Mouse (Mus musculus) urinary bladder, postnatal 14 days (tissue): Measurements from ENCODE around the gene Pnrc2.
A peak's percentile ranks its signal among the peaks of the same experiment; 100 is the strongest.

ENCODE experiments used
- DNase-seq: peaks from one replicate; pipeline ENCODE4 v3.0.0; 2021; ENCODE audit warnings: low spot score

The Pnrc2 gene

DNA sequence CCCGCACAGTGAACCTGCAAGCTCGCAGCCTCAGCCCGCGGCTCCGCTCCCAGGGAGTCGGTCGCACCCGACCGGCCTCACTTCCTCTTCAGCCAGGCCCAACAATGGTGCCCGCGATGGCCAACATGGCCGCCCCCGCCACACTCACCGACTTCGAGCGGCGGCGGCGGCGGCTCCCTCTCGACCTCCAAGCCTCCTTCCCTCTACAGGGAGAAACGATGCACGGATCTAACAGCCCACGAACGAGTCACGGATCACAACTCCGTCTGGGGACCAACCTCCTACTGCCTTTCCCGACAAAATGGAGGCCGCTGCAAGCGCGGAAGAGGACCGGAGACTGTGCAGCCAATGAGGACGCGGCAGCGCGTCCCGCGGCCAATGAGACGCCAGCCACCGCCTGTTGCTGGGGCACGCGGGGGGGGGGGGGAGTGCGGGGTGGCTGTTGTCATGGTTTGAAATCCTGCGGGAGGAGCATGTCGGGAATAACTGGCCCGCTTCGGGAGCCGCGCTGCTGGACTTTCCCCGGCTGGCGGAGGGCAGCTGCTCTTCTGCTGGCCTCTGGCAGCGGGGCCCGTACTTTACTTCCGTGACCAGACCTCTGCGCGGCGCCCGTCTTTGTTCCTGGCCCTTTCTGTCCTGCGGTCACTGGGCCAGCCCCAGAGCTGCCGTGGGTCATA lies at the start of gene Pnrc2:
Gene Pnrc2 (minus strand): TSS at position 325 of the 677 bp plus-strand sequence.
- peak; percentile 89 for DNase-seq

- DNase-seq: no peak
Measured at GRCm38 (mm10) chr4:135922190-135922589, 48.5 kb upstream of the Pnrc2 start.

DNA sequence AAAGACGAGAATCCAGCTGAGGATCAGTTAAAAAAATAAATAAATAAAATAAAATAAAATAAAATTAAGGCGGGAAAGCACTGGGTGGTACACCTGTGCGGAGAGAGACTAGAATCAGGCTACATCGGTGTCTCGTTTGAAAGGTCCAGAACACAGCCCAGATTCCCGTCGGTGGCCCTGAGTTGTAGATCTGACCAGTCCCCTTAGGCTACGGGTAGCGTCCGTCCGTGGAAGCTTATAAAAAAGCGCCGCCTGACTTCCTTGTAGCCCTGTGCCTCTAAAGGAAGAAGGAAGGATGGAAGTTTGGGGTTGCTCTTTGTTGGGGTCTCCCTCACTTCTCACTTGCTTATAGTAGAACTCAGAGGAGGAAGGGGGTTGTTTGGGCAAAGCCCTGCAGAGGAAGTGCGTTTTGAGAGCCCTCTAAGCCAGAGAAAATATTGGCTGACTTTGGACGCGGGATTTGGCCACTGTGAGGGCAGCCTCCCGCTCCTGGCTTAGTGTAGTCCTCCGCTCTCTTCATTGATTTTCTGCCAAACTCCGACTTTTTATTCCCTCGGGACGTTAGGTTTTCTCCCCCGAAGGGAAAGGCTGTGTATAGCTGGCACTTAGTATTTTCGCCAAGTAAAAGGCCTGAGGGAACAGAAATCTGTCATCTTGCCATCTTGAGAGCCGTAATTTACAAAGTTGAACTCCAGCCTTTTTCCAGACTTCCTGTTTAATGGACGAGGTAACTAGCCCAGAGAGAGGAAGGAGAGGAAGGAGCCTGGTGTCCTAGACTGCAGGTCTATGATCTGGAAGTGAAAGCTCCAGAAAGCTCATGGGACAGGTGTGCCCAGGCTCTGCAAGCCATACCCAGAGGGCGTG lies 47.8 kb upstream of the Pnrc2 start:
- no peak for DNase-seq

GRCm38 (mm10) chr4:135920304-135921241 lies 46.9 kb upstream of the Pnrc2 start, which contains the start of gene Fuca1:
Gene Fuca1, plus strand, starts transcription at chr4:135920735.
- DNase-seq: peak; percentile 96

DNA sequence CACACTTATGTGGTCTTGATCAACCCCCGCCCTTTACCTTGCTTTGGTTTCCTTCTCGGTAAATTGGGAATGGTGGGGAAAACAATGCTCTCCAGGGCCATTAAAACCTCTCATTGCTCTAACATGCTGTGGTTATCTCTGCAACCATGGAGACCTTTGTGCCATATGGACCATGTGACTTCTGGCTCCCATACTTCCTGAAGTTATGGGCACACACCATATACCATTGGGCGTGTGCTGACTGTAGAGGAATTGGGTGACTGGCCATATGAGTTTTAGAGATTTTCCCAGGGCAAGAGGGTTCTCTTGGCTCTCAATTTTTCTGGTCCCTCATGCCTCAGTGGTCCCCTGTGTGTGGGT lies 45.6 kb upstream of the Pnrc2 start:
- DNase-seq: no peak

DNA sequence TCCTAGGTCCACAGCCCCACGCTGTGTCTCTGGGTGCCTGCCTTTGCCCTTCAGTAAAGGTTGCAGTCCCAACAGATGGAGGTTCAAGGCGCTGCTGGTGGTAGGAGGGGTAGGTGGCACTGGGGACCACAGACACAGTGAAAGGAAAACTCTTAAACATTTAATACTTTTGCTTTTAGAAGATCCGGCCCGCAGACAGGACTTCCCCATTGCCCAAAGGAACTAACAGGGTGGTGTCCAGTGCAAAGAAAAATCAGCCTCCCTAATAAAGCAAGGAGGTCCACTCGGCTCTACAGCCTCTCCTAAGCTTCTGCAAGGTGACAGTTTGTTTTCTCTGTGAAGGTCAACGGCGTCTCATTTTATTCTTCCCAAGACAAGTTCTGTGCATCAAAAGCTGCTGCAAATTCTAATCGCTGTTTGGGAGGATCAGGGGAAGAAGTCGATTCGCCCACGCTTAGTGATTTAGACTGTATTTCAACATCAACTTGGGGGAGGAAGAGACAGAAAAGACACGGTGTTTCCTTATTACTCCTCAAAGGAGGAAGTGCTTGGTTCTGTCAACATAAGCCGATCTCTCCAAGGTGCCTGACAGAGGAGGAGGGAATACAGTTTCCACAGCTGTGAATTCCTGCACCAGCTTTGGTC lies 45.1 kb upstream of the Pnrc2 start:
- no peak for DNase-seq

DNA sequence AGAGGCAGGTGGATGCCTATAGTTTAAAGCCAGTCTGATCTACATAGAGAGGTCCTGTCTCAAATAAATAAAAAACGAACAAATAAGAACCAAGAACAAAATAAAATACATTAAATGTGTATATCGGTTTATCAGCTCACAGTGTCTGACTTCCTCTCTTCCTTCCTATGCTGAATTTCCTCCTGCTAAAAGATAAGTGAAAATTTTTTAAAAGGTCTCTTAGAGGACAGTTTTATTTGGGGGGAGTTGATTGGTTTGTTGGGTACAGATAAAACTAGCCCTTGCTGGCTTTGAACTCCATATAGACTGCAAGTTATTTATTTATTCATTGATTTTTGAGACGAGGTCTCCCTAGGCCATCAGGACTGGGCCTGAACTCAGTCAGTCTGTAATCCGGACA lies 39.8 kb upstream of the Pnrc2 start:
- DNase-seq: no peak

DNA sequence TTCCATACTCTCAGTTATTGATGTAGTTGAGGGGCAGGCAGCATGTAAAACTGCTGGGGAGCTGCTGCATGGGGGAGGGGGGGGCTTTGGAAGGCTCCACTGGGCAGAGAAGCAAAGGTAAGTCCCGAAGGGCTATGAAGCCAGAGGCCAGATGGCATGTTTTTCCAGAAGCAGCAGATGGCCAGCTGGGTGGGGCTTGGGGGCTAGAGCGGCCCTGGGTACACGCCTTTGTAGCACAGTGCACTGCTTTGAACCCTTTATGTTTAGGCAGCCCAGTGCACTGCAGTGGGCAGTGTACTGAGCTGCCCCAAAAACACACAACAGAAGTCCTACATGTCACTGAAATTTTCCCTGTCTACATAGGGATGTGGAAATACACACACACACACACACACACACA lies 39.2 kb upstream of the Pnrc2 start:
- no peak for DNase-seq

DNA sequence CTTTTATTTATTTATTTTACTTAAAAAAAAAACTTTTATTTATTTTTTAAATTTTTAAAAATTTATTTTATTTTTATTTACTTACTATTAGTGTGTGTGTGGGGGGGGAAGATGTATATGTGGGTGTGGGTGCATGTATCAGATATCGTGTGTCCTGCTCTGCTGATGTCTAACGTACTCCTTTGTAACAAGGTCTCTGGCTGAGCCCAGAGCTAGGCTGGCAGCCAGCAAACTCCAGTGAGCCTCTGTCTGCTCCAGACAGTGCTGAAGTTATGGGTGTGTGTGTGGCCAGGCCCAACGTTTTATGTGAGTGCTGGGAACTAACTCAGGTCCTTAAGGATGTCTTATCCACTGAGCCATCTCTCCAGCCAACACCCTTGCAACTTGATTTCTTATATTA lies 38.5 kb upstream of the Pnrc2 start:
- DNase-seq: no peak

GRCm38 (mm10) chr4:135911531-135911930 lies 37.9 kb upstream of the Pnrc2 start:
- no peak for DNase-seq

GRCm38 (mm10) chr4:135909326-135910066 lies 35.8 kb upstream of the Pnrc2 start:
- no peak for DNase-seq

GRCm38 (mm10) chr4:135906633-135907032 lies 33.0 kb upstream of the Pnrc2 start:
- DNase-seq: no peak

DNA sequence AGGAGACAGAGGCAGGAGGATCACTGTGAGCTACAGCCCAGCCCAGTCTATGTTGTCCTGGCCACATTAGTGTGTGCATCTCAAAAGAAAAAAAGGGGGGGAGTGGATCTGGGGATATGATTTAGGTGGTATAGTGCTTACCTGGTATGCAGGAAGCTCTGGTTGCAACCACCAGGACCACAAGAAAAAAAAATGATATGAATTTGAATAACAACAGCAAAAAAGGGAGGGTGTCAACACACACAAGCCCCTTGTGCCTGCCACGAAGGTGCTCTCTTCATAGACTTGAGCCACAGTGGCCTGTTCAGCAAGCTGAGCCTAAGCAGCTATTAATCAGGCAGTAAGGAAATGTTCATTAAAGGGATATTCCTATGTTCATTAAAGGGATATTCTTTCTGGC lies 31.2 kb upstream of the Pnrc2 start:
- no peak for DNase-seq

DNA sequence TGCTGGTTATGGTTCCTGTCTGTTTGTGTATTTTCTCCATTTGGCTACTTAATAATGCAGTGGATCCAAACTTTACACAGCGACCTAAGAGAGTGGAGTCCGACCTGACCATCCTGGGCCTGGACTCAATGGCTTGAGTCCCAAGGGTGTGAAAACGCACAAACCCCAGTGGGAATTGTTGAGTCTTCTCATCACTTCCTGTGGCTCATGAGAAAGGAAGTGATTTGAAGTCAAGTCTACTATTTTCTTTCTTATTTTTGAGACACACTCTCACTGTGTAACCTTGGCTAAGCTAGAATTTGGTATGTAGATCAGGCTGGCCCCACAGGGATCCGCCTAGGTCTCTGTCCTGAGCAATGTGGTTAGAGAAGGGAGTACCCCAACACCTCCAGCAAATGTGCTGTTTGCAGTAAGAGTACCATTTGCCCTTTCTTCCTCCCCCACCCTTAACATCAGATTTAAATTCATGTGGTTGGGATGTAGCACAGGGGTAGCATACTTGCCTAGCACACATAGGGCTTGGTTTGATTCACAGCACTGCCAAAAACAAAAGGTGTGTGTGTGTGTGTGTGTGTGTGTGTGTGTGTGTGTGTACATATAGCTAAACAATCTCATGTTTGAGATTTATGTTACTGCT lies 29.1 kb upstream of the Pnrc2 start:
- DNase-seq: no peak

GRCm38 (mm10) chr4:135900008-135900407 lies 26.4 kb upstream of the Pnrc2 start:
- no peak for DNase-seq

- DNase-seq: no peak
Measured at GRCm38 (mm10) chr4:135899050-135899448, 25.4 kb upstream of the Pnrc2 start.

GRCm38 (mm10) chr4:135898380-135899049 lies 24.9 kb upstream of the Pnrc2 start:
- no peak for DNase-seq

GRCm38 (mm10) chr4:135896157-135896556 lies 22.5 kb upstream of the Pnrc2 start:
- DNase-seq: no peak

DNA sequence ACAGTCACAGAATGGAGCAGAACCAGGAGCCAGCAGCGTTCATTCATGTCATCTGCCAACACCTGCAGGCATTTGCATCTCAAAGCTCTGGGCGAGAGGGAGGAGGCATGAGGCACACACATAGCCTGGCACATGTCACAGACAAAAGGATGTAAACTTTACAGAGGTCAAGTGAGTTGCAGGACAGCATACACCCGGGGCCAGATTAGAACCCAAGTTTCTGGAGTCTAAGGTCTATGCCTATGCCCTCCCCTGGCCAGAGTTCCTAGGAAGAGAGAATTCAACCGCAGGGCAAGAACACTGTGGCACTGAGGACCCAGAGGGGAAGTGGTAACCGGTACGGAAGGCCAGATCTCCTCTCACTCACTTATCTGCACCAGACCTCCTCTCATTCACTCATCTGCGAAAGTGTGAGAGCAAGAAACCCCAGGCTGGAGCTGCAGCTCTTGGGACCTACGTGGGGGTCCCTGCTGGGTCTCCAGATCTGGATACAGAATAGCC lies 21.5 kb upstream of the Pnrc2 start, which contains the start of gene Cnr2:
Gene Cnr2 (plus strand): TSS at position 324 of the 501 bp plus-strand sequence.
- no peak for DNase-seq

GRCm38 (mm10) chr4:135892884-135893283 lies 19.2 kb upstream of the Pnrc2 start:
- no peak for DNase-seq
